Mouse (Mus musculus) testis, postnatal 10 days (tissue): ENCODE data around the gene Il1f5.

ENCODE experiments used
- DNase-seq: peaks from one replicate; pipeline ENCODE4 v3.0.0; 2021; ENCODE audit warnings: low spot score

Gene Il1f5

DNA sequence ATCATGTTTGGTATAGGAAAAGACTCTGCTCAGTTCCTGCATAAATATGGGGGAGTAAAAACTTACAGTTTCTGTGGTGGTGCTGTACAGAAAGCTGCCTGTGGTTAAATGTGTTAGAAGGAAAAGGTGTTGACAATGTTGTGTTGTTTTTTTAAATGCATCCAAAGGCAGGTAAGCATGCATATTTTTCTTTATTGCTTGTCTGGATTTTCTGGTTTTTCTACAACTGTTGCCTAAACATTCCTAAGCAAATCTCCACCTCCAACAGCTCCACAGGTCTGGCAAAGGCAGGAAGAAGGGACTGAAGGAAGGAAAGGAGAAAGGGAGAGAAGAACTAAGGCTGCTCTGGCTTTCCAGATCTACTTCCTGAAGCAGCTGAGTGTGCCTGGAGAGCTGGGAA is at the start of gene Il1f5:
Gene Il1f5 (plus strand): TSS at position 301 of the 400 bp plus-strand sequence.
- DNase-seq: no peak

DNA sequence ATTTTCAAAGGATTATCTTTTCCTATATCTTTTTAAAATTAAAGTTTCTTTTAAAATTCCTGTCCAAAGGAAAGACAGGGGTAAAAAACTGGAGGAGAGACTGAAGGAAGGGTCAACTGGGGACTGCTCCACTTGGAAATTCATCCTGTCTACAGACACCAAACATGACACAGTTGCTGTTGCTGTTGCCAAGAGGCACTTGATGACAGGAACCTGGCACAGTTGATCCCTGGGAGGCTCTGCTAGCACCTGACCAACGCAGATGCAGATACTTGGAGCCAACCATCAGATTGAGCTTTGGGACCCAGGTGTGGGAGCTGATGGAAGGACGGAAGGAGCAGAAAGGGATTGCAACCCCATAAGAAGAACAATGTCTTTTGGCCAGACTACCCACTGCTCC is 49.6 kb upstream of the Il1f5 start:
- DNase-seq: no peak

DNA sequence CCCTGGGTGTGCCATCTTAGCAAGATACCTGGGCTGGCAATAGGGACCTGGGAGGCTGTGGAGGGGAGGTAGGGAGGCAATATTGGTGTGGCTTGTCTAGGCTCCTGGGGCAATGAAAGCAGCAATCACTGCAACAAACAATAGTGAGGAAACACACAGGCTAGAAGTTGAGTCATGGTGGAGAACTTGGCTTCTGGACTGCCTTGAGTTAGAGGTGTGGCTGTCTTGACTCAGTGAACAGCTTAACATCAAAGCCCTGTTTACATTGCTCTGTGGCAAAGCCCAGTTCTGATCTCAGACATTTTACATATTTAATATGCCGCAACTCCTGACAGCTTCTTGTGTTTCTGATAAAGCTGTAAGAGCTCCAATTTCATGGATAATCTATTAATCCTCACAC is 9.3 kb upstream of the Il1f5 start:
- no peak for DNase-seq

DNA sequence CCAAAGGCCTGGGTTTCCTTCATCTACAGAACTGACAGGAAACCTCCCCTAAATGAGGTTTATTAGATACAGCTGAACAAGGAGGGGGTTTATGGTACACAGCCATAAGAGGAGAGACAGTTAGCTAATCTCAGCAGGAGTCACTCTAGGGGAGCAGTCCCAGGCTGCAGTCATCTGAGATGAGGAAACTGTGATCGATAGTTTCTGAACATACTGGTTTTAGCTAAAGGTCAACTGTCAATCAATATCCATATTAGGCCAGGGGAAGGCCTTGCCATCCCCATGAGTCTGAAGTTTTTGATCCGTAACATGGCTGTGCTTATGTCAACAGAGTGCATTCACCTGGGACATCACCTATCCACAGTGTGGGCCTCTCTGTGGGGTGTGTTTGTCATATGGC is 3.1 kb upstream of the Il1f5 start:
- DNase-seq: no peak

DNA sequence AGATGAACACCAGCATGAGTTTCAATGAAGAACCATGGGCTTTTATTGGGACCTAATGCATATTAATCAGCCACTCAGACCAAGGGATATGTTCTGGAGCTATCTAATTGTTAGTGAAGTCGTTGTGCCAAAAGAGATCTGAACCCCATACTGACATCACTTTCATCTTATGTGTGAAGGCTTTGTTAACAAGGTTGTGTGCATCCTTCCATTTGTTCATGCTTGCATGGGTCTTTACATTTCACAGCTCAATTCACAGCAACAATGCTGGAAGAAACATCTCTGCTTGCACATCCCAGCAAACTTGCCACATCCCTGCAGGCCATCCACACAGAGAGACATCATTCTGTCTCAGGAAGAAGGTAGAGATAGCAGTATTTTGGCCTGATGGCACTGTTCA is 1.6 kb upstream of the Il1f5 start:
- DNase-seq: no peak

DNA sequence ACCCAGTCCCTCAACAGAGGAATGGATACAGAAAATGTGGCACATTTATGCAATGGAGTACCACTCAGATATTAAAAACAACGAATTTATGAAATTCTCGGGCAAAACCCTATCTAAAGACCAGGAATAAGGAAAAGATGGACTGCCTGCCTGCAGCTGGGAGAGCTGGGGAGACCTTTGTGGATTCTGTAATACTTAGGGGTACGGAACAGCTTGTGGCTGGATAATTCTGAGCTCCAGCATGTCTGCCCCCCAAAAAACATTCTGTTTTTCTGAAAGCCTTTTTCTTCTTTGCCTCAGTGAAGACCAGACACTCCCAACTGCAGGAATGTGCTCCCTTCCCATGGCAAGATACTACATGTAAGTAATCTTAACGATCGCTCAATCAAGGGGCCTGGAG is 14.1 kb downstream of the Il1f5 start, which contains the start of gene Il1f10:
Gene Il1f10 (plus strand): TSS at position 301 of the 400 bp plus-strand sequence.
- no peak for DNase-seq

DNA sequence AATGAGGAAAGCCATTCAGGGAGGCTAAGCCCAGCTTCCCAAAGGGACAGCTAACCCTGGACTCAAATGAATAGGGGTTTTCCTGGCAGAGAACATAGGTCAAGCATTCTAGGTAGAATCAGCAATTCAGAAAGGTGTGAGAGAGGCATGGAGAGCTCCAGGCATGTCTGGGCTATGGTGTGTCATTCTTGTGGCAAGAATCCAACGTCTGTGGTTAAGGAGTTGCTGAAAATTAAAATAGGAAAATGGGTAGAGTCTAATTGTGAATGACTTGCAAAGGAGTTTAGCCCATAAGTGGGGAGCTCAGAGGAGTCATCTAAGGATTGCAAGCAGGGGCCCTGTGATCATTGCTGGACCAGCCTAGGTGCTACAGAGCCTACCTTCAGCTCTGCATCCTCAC is 17.9 kb downstream of the Il1f5 start:
- DNase-seq: no peak

DNA sequence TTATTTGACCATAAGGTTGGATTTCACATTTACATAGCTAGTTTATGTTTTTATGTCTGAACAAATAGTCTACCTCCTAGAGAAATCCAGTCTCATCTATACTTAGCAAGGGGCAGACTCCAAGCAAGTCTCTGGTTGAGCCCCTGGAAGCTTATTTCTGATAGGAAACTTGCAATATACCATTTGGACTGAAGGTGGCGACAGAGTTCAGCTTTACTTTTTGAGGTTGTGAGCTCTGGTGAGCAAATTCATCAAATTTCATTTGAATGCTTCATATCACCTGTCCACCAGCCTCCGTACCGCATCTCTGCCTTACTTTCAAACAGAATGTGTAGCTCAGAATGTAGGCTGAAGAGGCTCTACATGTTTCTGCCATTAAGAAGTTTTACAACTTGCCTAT is 20.1 kb downstream of the Il1f5 start:
- DNase-seq: peak; percentile 56

DNA sequence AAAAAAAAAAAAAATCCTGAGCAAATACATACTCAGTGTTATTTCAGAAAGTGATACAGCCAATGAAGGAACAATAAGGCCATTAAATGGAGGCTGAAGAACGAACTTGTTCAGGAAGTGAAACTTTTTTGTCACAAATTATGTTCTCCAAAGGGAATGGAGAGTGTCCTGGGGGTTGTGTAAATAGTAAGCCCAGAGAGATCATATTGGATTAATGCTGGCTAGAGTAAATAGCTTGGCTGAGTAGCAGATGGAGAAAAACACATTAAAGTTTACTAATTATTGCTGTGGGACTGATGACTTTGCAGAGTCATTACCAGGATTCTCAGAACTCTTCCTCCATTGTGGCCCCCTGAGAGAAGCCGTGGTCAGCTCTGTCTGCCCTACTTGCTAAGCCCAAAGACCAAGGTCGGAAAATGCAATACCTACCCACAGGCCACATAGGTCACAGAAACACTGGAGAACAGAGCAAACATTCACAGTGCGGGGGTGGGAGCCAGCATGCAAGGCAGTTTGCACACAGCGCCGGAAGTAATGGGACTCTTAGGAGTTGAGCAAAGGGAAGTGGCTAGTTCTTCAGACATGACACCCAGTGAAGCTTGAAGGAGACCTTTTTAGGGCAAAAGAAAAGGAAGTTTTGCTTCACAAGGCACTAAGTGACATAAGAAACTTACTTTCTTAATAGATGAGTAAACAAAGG is 34.7 kb downstream of the Il1f5 start:
- no peak for DNase-seq

DNA sequence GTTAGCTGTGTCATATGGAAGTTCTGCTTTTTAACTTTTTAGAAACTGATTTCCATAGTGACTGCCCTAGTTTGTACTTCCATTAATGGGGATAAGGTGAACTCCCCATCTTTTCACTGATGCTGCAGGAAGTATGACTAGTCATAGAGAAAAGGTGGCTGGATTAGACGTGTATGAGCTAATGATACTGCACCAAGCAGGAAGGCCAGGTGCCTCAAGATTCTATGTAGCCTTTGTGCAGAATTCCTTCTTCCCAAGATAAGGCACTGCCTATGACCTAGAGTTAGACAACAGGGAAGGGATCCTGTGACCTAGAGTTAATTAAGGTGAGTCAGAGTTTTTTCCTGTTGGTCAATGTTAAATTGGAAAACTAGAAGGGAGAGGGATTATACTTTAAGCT is 40.2 kb downstream of the Il1f5 start:
- no peak for DNase-seq

DNA sequence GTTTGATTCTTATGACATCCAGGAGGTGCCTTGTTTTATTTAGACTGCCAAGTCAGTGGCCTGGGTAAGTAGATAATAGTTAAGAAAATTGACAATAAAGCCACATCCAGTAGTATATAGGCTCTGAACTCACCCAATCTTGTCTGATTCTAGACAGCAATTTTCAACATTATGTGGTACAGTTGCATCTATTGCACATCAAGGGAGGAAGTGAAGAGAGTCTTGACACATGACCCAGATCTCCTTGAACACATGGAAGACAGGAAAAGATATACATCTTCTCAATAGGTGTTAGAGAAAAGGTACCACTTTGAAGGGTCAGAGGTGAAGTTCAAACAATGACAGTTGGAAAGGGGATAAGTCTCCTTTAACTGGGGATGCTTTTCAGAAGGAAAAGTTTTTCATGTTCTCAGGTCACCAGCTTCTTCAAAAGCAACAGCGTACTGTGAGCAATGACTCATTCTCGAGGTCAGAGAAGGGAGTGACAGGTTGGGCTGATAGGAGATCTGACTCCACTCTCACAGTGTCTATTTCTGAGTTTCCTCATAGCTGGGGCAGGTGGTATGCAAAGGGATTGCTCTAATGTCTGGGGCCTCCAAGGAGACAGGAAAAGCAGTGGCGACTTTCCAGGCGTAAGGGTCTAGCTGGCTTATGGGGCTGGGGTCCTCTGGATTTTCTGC is 41.3 kb downstream of the Il1f5 start:
- no peak for DNase-seq
